Mouse (Mus musculus) WW6 (cell line): ENCODE measurements around the gene Tekt4.

Experiments
- DNase-seq: peaks from one replicate; pipeline ENCODE4 v3.0.0-alpha.2; 2013; ENCODE audit warnings: low read depth, low spot score

Gene Tekt4

GRCm38 (mm10) chr17:25474330-25475077 lies 20.1 kb downstream of the Tekt4 start:
- peak; percentile 78 for DNase-seq

GRCm38 (mm10) chr17:25475946-25476744 lies 21.7 kb downstream of the Tekt4 start:
- DNase-seq: no peak

GRCm38 (mm10) chr17:25480152-25480551 lies 25.7 kb downstream of the Tekt4 start:
- no peak for DNase-seq

- DNase-seq: no peak
These were observed 26.4 kb downstream of the Tekt4 start for GRCm38 (mm10) chr17:25480820-25481219.

- no peak for DNase-seq
These were observed 27.7 kb downstream of the Tekt4 start for GRCm38 (mm10) chr17:25482092-25482491.

GRCm38 (mm10) chr17:25497013-25497412 lies 42.6 kb downstream of the Tekt4 start, which contains the start of gene Sstr5:
Sstr5 (minus strand) TSS chr17:25497288.
- DNase-seq: no peak

- DNase-seq: no peak
These were observed 48.2 kb downstream of the Tekt4 start for GRCm38 (mm10) chr17:25502599-25502998.

GRCm38 (mm10) chr17:25507799-25508198 lies 53.4 kb downstream of the Tekt4 start:
- peak; percentile 40 for DNase-seq

- DNase-seq: no peak
These were observed 54.6 kb downstream of the Tekt4 start for GRCm38 (mm10) chr17:25508860-25509577.

GRCm38 (mm10) chr17:25510074-25510830 lies 55.8 kb downstream of the Tekt4 start:
- no peak for DNase-seq

GRCm38 (mm10) chr17:25511876-25512275 lies 57.5 kb downstream of the Tekt4 start:
- DNase-seq: no peak

GRCm38 (mm10) chr17:25514055-25514454 lies 59.6 kb downstream of the Tekt4 start:
- DNase-seq: no peak

- DNase-seq: no peak
These were observed 61.9 kb downstream of the Tekt4 start for GRCm38 (mm10) chr17:25516315-25516714.

- no peak for DNase-seq
These were observed 63.7 kb downstream of the Tekt4 start for GRCm38 (mm10) chr17:25518144-25518543.

- no peak for DNase-seq
These were observed 65.1 kb downstream of the Tekt4 start for GRCm38 (mm10) chr17:25519511-25519910.

- no peak for DNase-seq
These were observed 66.1 kb downstream of the Tekt4 start for GRCm38 (mm10) chr17:25520492-25520891.

- no peak for DNase-seq
These were observed 67.7 kb downstream of the Tekt4 start for GRCm38 (mm10) chr17:25522080-25522479.
